Comparison of ENCODE assay signal across 16 mouse cellular contexts in genomic region chr10:37995691-37996445, GRCm38 (mm10).
"Had no signal": no experiment of that assay in that cellular context is flagged by ENCODE, and none has a peak within 500 bp of the region (broad histone marks: within the 10 kb centered on the region; RNA-seq: fewer than 3 reads in every experiment).

No protein-coding gene starts in this region.

- H3K4me3 ChIP-seq: layer of hippocampus, adult 2 months; limb, embryonic 15.5 days; liver, embryonic 12.5 days; midbrain, embryonic 12.5 days; neural tube, embryonic 13.5 days; stomach, embryonic 15.5 days had no signal

- H3K27ac ChIP-seq: layer of hippocampus, adult 2 months; limb, embryonic 15.5 days; liver, embryonic 12.5 days; midbrain, embryonic 12.5 days; neural tube, embryonic 13.5 days; stomach, embryonic 15.5 days had no signal

- ATAC-seq: liver, embryonic 12.5 days; midbrain, embryonic 16.5 days had no signal

- DNase-seq: kidney, postnatal 10 days; kidney, postnatal 4 days; lung, postnatal 10 days; lung, postnatal 4 days; retina, postnatal 1 day; right cerebral cortex, postnatal 4 days; spleen, adult 18-20 months; thymus, adult 2 months; thymus, postnatal 36 days had no signal

- H3K27me3 ChIP-seq: limb, embryonic 15.5 days; liver, embryonic 12.5 days; midbrain, embryonic 12.5 days; neural tube, embryonic 13.5 days; stomach, embryonic 15.5 days had no signal

- H3K4me1 ChIP-seq: limb, embryonic 15.5 days; liver, embryonic 12.5 days; midbrain, embryonic 12.5 days; neural tube, embryonic 13.5 days; stomach, embryonic 15.5 days had no signal
